Mouse (Mus musculus) CH12.LX (cell line): ENCODE measurements around the gene Foxp1. TPM values are rescaled to one million over a fixed set of nuclear protein-coding genes. Genes with fewer than 3 reads are reported as not detected.

Experiments used
- DNase-seq: peaks from one replicate; pipeline ENCODE4 v3.0.0-alpha.2; 2013; ENCODE audit errors: extremely low read depth
- H3K27ac ChIP-seq: 2 replicates; pipeline ENCODE4 v1.5.1; 2012; ENCODE audit warnings: low read depth, mild to moderate bottlenecking, control low read depth, moderate library complexity; ENCODE audit not compliant: insufficient read depth
- H3K27me3 ChIP-seq: replicated peaks from 2 replicates; pipeline ENCODE3; 2012; ENCODE audit warnings: inconsistent platforms
- H3K36me3 ChIP-seq, 2 experiments: replicated peaks in 1 of 2; 2 replicates each; pipeline versions ENCODE3 to v1.6.1; 2012; ENCODE audit warnings: inconsistent platforms in 1 of 2, low read length in 1 of 2, mild to moderate bottlenecking in 1 of 2, mixed read lengths in 1 of 2, moderate library complexity in 1 of 2; ENCODE audit not compliant: control insufficient read depth in 1 of 2, insufficient read depth in 1 of 2
- H3K4me1 ChIP-seq, 2 experiments: 2 replicates each; pipeline ENCODE4 v1.6.1; 2012; ENCODE audit warnings: inconsistent platforms in 1 of 2, moderate library complexity in 1 of 2; ENCODE audit not compliant: insufficient read depth in 2 of 2, control insufficient read depth in 1 of 2
- H3K4me2 ChIP-seq: 2 replicates; pipeline ENCODE4 v1.6.1; 2012; ENCODE audit warnings: low read depth, mild to moderate bottlenecking, control low read depth; ENCODE audit not compliant: poor library complexity, insufficient read depth, severe bottlenecking
- H3K4me3 ChIP-seq, 3 experiments: fragments of 150-350 bp in 1 of 3; sonication (generic) in 1 of 3; replicated peaks in 1 of 3; 2 replicates each; pipeline versions ENCODE3 to v1.5.1; 2011 to 2012; ENCODE audit warnings: low read depth in 2 of 3, low read length in 2 of 3, mild to moderate bottlenecking in 2 of 3, moderate library complexity in 2 of 3, control low read depth in 1 of 3, improper control_type of control experiment in 1 of 3, inconsistent platforms in 1 of 3, mixed read lengths in 1 of 3; ENCODE audit not compliant: poor library complexity in 1 of 3
- H3K79me2 ChIP-seq: replicated peaks from 2 replicates; pipeline ENCODE4 v1.6.1; 2012; ENCODE audit warnings: mild to moderate bottlenecking, moderate library complexity; ENCODE audit not compliant: control insufficient read depth, poor library complexity, insufficient read depth, severe bottlenecking; ENCODE audit errors: extremely low read depth
- H3K9ac ChIP-seq: 2 replicates; pipeline ENCODE4 v1.6.1; 2012; ENCODE audit warnings: low read depth, mild to moderate bottlenecking, control low read depth, moderate library complexity; ENCODE audit not compliant: insufficient read depth
- H3K9me3 ChIP-seq: replicated peaks from 2 replicates; pipeline ENCODE3; 2012; ENCODE audit warnings: low read length, inconsistent platforms, mixed read lengths
- BHLHE40 ChIP-seq: IDR thresholded peaks from 2 replicates; pipeline ENCODE4 v1.6.1; 2011; ENCODE audit warnings: mild to moderate bottlenecking, low read depth, low read length, improper control_type of control experiment
- CHD1 ChIP-seq: IDR thresholded peaks from 2 replicates; pipeline ENCODE4 v1.6.1; 2012; ENCODE audit warnings: low read depth, low read length, improper control_type of control experiment, inconsistent platforms
- CHD2 ChIP-seq: IDR thresholded peaks from 2 replicates; pipeline ENCODE4 v1.6.1; 2011; ENCODE audit warnings: low read length, improper control_type of control experiment
- CTCF ChIP-seq, 2 experiments: IDR thresholded peaks in 1 of 2; conservative IDR thresholded peaks in 1 of 2; 2 replicates each; pipeline ENCODE4 v1.5.1; 2011 to 2012; ENCODE audit warnings: low read depth in 2 of 2, low read length in 2 of 2, improper control_type of control experiment in 1 of 2, inconsistent platforms in 1 of 2, mild to moderate bottlenecking in 1 of 2, moderate library complexity in 1 of 2
- E2F4 ChIP-seq: IDR thresholded peaks from 2 replicates; pipeline ENCODE4 v1.6.1; 2011; ENCODE audit warnings: low read depth, low read length, improper control_type of control experiment; ENCODE audit not compliant: insufficient replicate concordance
- ELF1 ChIP-seq: IDR thresholded peaks from 2 replicates; pipeline ENCODE4 v1.6.1; 2014; ENCODE audit warnings: low read depth, mild to moderate bottlenecking, inconsistent platforms, low read length, improper control_type of control experiment
- ETS1 ChIP-seq: conservative IDR thresholded peaks from 2 replicates; pipeline ENCODE4 v1.6.1; 2012; ENCODE audit warnings: low read depth, mild to moderate bottlenecking, inconsistent platforms, low read length, improper control_type of control experiment, moderate library complexity
- HCFC1 ChIP-seq: IDR thresholded peaks from 2 replicates; pipeline ENCODE4 v1.6.1; 2012; ENCODE audit warnings: low read depth, mild to moderate bottlenecking, inconsistent platforms, low read length, improper control_type of control experiment
- IRF4 ChIP-seq: IDR thresholded peaks from 2 replicates; pipeline ENCODE4 v1.6.1; 2014; ENCODE audit warnings: low read depth, mild to moderate bottlenecking, inconsistent platforms, low read length, improper control_type of control experiment
- MAFK ChIP-seq: IDR thresholded peaks from 2 replicates; pipeline ENCODE4 v1.6.1; 2011; ENCODE audit warnings: low read length, improper control_type of control experiment; ENCODE audit not compliant: insufficient replicate concordance
- MEF2A ChIP-seq: IDR thresholded peaks from 2 replicates; pipeline ENCODE4 v1.6.1; 2014; ENCODE audit warnings: low read depth, mild to moderate bottlenecking, inconsistent platforms, low read length, improper control_type of control experiment, borderline replicate concordance
- NELFE ChIP-seq: IDR thresholded peaks from 2 replicates; pipeline ENCODE4 v1.6.1; 2011; ENCODE audit warnings: low read depth, low read length, improper control_type of control experiment
- NRF1 ChIP-seq: IDR thresholded peaks from 2 replicates; pipeline ENCODE4 v1.6.1; 2014; ENCODE audit warnings: low read depth, mild to moderate bottlenecking, inconsistent platforms, low read length, improper control_type of control experiment, moderate library complexity
- POLR2A ChIP-seq: IDR thresholded peaks from 2 replicates; pipeline ENCODE4 v1.6.1; 2011; ENCODE audit warnings: low read depth, mild to moderate bottlenecking, improper control_type of control experiment, low read length
- RAD21 ChIP-seq: IDR thresholded peaks from 2 replicates; pipeline ENCODE4 v1.6.1; 2011; ENCODE audit warnings: low read depth, mild to moderate bottlenecking, low read length, improper control_type of control experiment, moderate library complexity
- SIN3A ChIP-seq: IDR thresholded peaks from 2 replicates; pipeline ENCODE4 v1.6.1; 2012; ENCODE audit warnings: low read length, improper control_type of control experiment, inconsistent platforms
- SMC3 ChIP-seq: IDR thresholded peaks from 2 replicates; pipeline ENCODE4 v1.6.1; 2011; ENCODE audit warnings: low read depth, low read length, improper control_type of control experiment
- TBP ChIP-seq: conservative IDR thresholded peaks from 2 replicates; pipeline ENCODE4 v1.6.1; 2011; ENCODE audit warnings: low read depth, low read length, improper control_type of control experiment
- TCF12 ChIP-seq: IDR thresholded peaks from 2 replicates; pipeline ENCODE4 v1.6.1; 2014; ENCODE audit warnings: low read depth, mild to moderate bottlenecking, inconsistent platforms, low read length, improper control_type of control experiment
- UBTF ChIP-seq: IDR thresholded peaks from 2 replicates; pipeline ENCODE4 v1.6.1; 2012; ENCODE audit warnings: low read depth, mild to moderate bottlenecking, inconsistent platforms, low read length, improper control_type of control experiment, moderate library complexity
- USF1 ChIP-seq: IDR thresholded peaks from 2 replicates; pipeline ENCODE4 v1.6.1; 2014; ENCODE audit warnings: low read depth, mild to moderate bottlenecking, inconsistent platforms, low read length, improper control_type of control experiment
- USF2 ChIP-seq: conservative IDR thresholded peaks from 2 replicates; pipeline ENCODE4 v1.6.1; 2011; ENCODE audit warnings: low read depth, low read length, improper control_type of control experiment
- ZKSCAN1 ChIP-seq: IDR thresholded peaks from 2 replicates; pipeline ENCODE4 v1.6.1; 2012; ENCODE audit warnings: low read depth, inconsistent platforms, low read length, improper control_type of control experiment, borderline replicate concordance
- ZMIZ1 ChIP-seq: IDR thresholded peaks from 2 replicates; pipeline ENCODE4 v1.6.1; 2012; ENCODE audit warnings: low read depth, mild to moderate bottlenecking, inconsistent platforms, low read length, improper control_type of control experiment
- dilution Hi-C: fragments of 300-500 bp; cut with MboI; formaldehyde crosslinking; loops from 2 replicates; pipeline ENCODE4 v1.14.3; 2020; ENCODE audit warnings: low sequenced_read_pairs; ENCODE audit not compliant: extremely low pct_unique_long_range_greater_than_20kb, extremely low pct_ligation_motif_present
- in situ Hi-C: fragments of 300-500 bp; cut with MboI; formaldehyde crosslinking; loops from 3 replicates; pipeline ENCODE4 v1.14.3; 2019; ENCODE audit warnings: low sequenced_read_pairs, low pct_ligation_motif_present, low pct_unique_long_range_greater_than_20kb, mixed read lengths
- polyA plus RNA-seq: library from polyadenylated mRNA; unstranded; fragments of >175 nt; gene quantifications from 2 replicates; pipeline ENCODE4 v1.2.1, GENCODE M21; 2012; ENCODE audit warnings: low read depth; ENCODE audit not compliant: insufficient read length
- total RNA-seq, 2 experiments: library from RNA; depleted of rRNA; stranded (reverse); fragments of 300-350 nt in 1 of 2; fragments of >200 nt in 1 of 2; gene quantifications; 2 replicates each; pipeline ENCODE4 v1.2.3; 2012 to 2014

Foxp1 gene
- total and polyA plus RNA-seq, 3 experiments = 66.5 to 105 (median 87.4) TPM

GRCm38 (mm10) chr6:99220472-99220871, 302.0 kb downstream of the Foxp1 start:
- Histone ChIP-seq H3K4me1 (peaks cover 0 to 14% of the 10 kb centered on the region in 2 experiments; a peak in 3 of 4 replicates), H3K9ac (no peak overlapping the region), H3K36me3 (peaks cover 0 to 6% of the 10 kb centered on the region in 2 experiments), H3K79me2 (no peaks in the 10 kb centered on the region), H3K4me2 (no peak overlapping the region), H3K27me3 (no peaks in the 10 kb centered on the region), H3K4me3 (no peak overlapping the region), H3K9me3 (no peaks in the 10 kb centered on the region), H3K27ac (no peak overlapping the region)
- DNase-seq = no peak
- TF ChIP-seq MAFK = no peak
- TF ChIP-seq SIN3A = no peak
- no peak for TF ChIP-seq CHD2
- no peak for TF ChIP-seq ELF1
- TF ChIP-seq BHLHE40 = no peak
- TF ChIP-seq TBP = no peak
- TF ChIP-seq USF2 = no peak
- no peak for TF ChIP-seq SMC3
- no peak for TF ChIP-seq ZMIZ1
- TF ChIP-seq NELFE = no peak
- no peak for TF ChIP-seq UBTF
- no peak for TF ChIP-seq MEF2A
- no peak for TF ChIP-seq ZKSCAN1
- TF ChIP-seq POLR2A = no peak
- no peak for TF ChIP-seq IRF4
- TF ChIP-seq USF1 = no peak
- dilution Hi-C loops = no loop called here
- in situ Hi-C loops = no loop called here

- dilution Hi-C loops = no loop called here
- Histone ChIP-seq H3K27ac (no peak overlapping the region), H3K4me2 (no peak overlapping the region), H3K4me3 (no peak overlapping the region), H3K36me3 (peaks cover 3 to 9% of the 10 kb centered on the region in 2 experiments), H3K79me2 (no peaks in the 10 kb centered on the region), H3K4me1 (peaks cover 0 to 4% of the 10 kb centered on the region in 2 experiments; a peak in 1 of 4 replicates), H3K27me3 (no peaks in the 10 kb centered on the region), H3K9me3 (no peaks in the 10 kb centered on the region), H3K9ac (no peak overlapping the region)
- TF ChIP-seq CHD1 (no peak), UBTF (no peak), MAFK (no peak), E2F4 (no peak), TCF12 (no peak), POLR2A (no peak), HCFC1 (no peak), ETS1 (no peak), MEF2A (no peak), TBP (no peak), BHLHE40 (no peak), NRF1 (no peak), IRF4 (no peak), ZMIZ1 (no peak), RAD21 (no peak), CTCF (conservative IDR thresholded peaks at IDR 0.05 in 1 of 2, IDR thresholded peaks at IDR 0.05 in 1 of 2; ENCODE audit: low read depth in 2 of 2, low read length in 2 of 2) (no peak)
- in situ Hi-C loops = no loop called here
- DNase-seq = no peak
These were observed 304.7 kb downstream of the Foxp1 start for GRCm38 (mm10) chr6:99217846-99218245.
